Mouse (Mus musculus): ENCODE data around the gene Mief2. TPM values are rescaled to one million over a fixed set of nuclear protein-coding genes. Genes with fewer than 3 reads are reported as not detected.

The Mief2 gene
- 0.34 TPM for polyA plus RNA-seq (2014; fragmentation: Illumina TruSeq; extraction: RNeasy Lipid Tissue Mini Kit (QIAGEN cat#74804))

DNA sequence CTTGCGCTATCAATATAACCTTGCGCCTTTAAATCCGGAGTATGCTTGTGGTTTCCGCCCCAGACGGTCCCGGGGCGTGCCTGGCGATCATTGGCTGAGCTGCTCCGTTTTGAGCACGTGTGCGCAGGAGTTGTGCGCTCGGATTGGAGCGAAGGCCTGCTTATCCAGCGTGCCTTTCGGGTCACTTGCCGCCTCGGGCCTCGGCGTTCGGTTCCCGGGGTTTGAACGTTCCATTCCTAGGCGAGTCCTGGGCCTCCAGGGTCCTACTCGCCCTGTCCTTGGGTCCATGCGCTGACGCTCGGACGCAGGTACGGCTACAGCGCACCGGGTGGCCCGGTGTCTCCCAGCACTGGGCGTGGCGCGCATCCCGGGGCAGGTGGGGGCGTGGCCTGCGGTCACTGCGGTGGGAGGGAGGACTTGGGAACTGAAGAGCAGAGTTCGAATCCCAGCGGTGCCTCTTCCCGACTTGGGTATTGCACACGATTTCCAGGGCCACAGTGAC, at the start of gene Mief2:
Mief2 (plus strand) TSS at position 139 of the 502 bp plus-strand sequence.

DNA sequence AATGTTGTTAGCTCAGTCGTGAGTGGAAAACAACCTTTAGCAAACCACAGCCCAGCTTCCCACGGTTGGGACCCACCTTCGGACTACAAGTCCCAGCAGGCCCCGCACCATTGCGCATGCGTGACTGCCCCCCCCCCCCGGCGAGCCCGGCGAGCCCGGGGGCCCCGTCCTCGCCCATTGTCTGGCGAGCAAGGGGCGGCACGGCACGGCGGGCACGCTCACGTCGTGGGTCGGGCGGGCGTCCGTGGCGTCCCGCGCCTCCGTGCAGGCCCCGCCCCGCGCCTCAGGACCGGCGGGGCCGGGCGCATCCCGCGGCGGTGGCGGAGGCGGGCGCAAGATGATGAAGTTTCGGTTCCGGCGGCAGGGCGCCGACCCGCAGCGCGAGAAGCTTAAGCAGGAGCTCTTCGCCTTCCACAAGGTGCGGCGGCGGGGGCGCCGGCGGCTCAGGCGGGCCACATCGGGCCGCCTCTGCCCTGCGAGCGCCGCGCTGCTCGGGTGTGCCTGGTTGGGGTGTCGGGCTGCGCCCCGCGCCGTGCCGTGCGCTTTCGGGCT, 28.6 kb upstream of the Mief2 start, which contains the start of gene Llgl1:
Llgl1 (plus strand) TSS at position 200 of the 552 bp plus-strand sequence.

DNA sequence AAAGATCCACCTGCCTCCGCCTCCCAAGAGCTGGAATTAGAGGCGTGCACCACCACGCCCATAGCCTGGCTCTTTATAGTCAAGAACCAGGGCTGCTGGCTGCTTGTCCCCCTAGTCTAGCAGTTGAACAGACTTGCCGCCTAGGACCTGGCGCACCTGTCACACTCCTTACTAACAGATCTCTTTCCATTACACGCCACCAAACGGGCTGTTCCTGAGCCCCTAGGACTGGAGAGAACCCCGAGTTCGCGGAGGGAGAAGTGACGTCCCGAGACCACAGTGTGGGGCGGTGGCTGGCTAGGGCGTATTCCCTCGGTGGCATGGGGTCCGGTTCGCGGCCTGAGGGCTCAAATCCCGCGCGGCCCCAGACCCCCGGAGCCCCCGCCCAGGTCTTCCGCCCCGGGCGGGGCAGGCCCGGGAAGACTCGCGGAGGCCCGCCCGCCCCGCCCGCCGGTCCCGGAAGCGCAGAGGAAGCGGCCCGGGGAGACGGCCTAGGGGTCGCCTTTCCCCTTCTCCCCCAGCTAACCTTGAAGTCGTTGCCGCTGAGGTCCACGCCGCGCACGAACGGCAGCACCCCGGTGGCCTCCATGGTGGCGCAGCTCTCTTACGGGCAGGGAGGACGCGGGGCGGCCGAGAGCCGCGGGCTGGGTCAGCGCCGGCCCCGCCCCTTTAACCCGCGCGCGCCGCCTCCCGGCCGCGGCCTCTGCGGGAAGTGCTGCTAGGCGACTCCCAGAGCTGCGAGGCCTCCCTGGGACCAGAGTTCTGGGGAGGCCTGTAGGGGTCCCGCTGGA, 1.4 kb upstream of the Mief2 start, which contains the start of gene Flii:
Flii (minus strand) TSS at position 663 of the 791 bp plus-strand sequence.

DNA sequence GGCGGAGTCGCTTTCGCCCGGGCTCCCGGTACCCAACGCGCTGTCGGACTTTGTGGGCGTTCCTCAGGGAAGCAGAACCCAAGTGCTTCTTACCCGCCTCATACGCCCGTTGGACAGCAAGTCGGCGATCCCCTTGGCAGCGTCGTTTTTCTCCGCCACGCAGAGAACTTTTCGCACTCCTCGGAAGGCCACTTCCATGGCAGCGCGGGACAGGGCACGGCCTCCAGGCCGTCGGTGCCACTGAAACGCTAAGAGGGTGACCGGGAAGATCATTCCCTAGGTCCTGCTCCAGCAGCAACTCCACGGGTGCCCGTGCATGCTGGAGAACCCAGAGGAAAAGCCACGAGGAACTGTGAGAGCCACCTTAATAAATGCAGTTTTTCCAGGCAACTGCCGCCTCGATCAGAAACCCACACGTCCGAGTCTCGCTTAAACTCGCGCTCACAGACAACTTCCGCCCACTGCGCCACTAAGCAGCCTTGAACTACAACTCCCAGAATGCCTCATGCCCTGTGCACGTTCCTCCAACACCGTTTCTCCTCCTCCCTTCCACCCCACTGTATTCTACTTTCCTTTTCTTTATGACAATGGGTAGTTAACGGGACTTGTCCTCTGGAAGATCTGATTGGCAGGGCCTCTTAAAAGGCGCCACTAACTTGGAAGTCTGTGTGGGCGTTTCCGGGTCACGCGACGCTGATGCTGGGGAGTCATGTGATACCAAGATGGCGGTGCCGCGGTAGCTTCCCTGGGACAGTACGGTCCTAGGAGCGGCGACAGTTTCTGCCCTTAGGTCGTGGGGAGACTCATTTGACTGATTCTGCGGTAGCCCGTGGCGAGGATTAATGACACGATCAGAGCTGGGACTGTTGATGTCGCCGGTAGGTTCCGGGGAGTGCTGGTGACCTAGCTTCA, 48.9 kb downstream of the Mief2 start, which contains the start of the genes Top3a and Smcr8:
Top3a (minus strand) TSS at position 537 of the 912 bp plus-strand sequence.
Smcr8 (plus strand) TSS at position 696 of the 912 bp plus-strand sequence.

Other genes with a start within 250 kb of the Mief2 start
- gene Alkbh5, start 192.0 kb upstream of the Mief2 start, polyA plus RNA-seq (2014; fragmentation: Illumina TruSeq; extraction: RNeasy Lipid Tissue Mini Kit (QIAGEN cat#74804)): 70.5 TPM
- gene Llgl1, start 28.7 kb upstream of the Mief2 start, polyA plus RNA-seq (2014; fragmentation: Illumina TruSeq; extraction: RNeasy Lipid Tissue Mini Kit (QIAGEN cat#74804)): 0.46 TPM
- 3.8 TPM for gene Flii, start 1.1 kb upstream of the Mief2 start, polyA plus RNA-seq (2014; fragmentation: Illumina TruSeq; extraction: RNeasy Lipid Tissue Mini Kit (QIAGEN cat#74804))
- 7.8 TPM for gene Top3a, start 49.0 kb downstream of the Mief2 start, polyA plus RNA-seq (2014; fragmentation: Illumina TruSeq; extraction: RNeasy Lipid Tissue Mini Kit (QIAGEN cat#74804))
- gene Smcr8, start 49.1 kb downstream of the Mief2 start, polyA plus RNA-seq (2014; fragmentation: Illumina TruSeq; extraction: RNeasy Lipid Tissue Mini Kit (QIAGEN cat#74804)): 12.5 TPM
- 15.6 TPM for gene Shmt1, start 83.3 kb downstream of the Mief2 start, polyA plus RNA-seq (2014; fragmentation: Illumina TruSeq; extraction: RNeasy Lipid Tissue Mini Kit (QIAGEN cat#74804))
- gene Dhrs7b, start 102.2 kb downstream of the Mief2 start, polyA plus RNA-seq (2014; fragmentation: Illumina TruSeq; extraction: RNeasy Lipid Tissue Mini Kit (QIAGEN cat#74804)): 2.5 TPM
- gene Tmem11, start 150.9 kb downstream of the Mief2 start, polyA plus RNA-seq (2014; fragmentation: Illumina TruSeq; extraction: RNeasy Lipid Tissue Mini Kit (QIAGEN cat#74804)): 12.6 TPM
- 2.5 TPM for gene Natd1, start 186.4 kb downstream of the Mief2 start, polyA plus RNA-seq (2014; fragmentation: Illumina TruSeq; extraction: RNeasy Lipid Tissue Mini Kit (QIAGEN cat#74804))
- gene Map2k3, start 203.6 kb downstream of the Mief2 start, polyA plus RNA-seq (2014; fragmentation: Illumina TruSeq; extraction: RNeasy Lipid Tissue Mini Kit (QIAGEN cat#74804)): 4.8 TPM

All from ovary, adult 10 weeks (tissue).